Mouse (Mus musculus): ENCODE measurements around the gene Fig4.

DNA sequence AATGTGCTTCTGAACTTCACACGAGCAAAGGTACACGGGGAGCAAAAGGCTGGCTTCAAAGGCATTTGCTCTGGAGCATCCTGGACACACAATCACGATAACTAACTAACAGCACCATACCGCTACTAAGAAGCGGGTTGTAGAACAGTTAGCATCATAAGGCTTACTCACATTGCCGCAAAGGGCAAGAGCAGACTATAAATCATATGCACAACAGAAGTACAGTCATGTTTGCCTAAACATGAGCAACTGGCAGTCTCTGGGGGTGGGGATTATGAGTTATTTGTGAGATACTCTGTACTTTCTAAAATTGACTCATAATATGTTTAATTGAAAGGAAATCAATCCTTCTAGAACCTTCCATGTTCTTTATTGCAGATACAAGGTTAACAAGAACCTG is 59.1 kb downstream of the Fig4 start:
- TF ChIP-seq CTCF (IDR thresholded peaks at IDR 0.05; ENCODE audit: borderline replicate concordance, control insufficient read depth, extremely low read depth, insufficient read depth, low read length, poor library complexity), result no peak
- TF ChIP-seq POLR2A (IDR thresholded peaks at IDR 0.05; ENCODE audit: control insufficient read depth, extremely low read depth, insufficient read depth, low read length, poor library complexity), result no peak
